ENCODE assay signal across 21 mouse cellular contexts in genomic region chr7:28966751-28967505, GRCm38 (mm10). TPM values are rescaled to one million over a fixed set of nuclear protein-coding genes. Genes with fewer than 3 reads are reported as not detected.
DNase-seq lines count a peak whose midpoint lies in the region; ATAC-seq and TF ChIP-seq lines count a peak whose summit lies in the region.
"Had no signal": no experiment of that assay in that cellular context is flagged by ENCODE, and none has a peak within 500 bp of the region (broad histone marks: within the 10 kb centered on the region; RNA-seq: fewer than 3 reads in every experiment).

No protein-coding gene starts in this region.

- H3K79me2 ChIP-seq in heart, adult 2 months (replicated peaks; ENCODE audit: control insufficient read depth, insufficient read depth, low read length) = peaks cover under 1% of the 10 kb centered on the region; the same call in 1 of the 2 replicates

- intact Hi-C loops in gastrocnemius, adult 2 months (cut with DNase I) = no loop called here
- intact Hi-C loops in gastrocnemius, postnatal 14 days (cut with DNase I; ENCODE audit: low total_unique reads) = loop anchor here (5.0 kb wide), 1 partner anchor 50 kb away; no protein-coding TSS in a partner anchor
- intact Hi-C loops in heart, adult 2 months (cut with DNase I) = no loop called here

- H3K9ac ChIP-seq in heart, postnatal 0 days (replicated peaks; ENCODE audit: low read depth, low read length) = no peak overlapping the region
- H3K9ac ChIP-seq in heart, adult 2 months (ENCODE audit: low read depth, low read length) = no peak overlapping the region
- H3K9ac ChIP-seq in ES-E14 (ENCODE audit: insufficient read depth, low read depth, low read length, poor library complexity, severe bottlenecking) = peak overlapping the region; percentile 71
- H3K9ac ChIP-seq: hindbrain, embryonic 13.5 days; lung, embryonic 14.5 days; midbrain, embryonic 15.5 days had no signal

- H3K4me3 ChIP-seq in gastrocnemius, adult 2 months = no peak overlapping the region
- H3K4me3 ChIP-seq in heart, postnatal 0 days (ENCODE audit: low read depth, low read length) = no peak overlapping the region
- no peak overlapping the region for H3K4me3 ChIP-seq in heart, adult 2 months
- peak overlapping the region; percentile 52 for H3K4me3 ChIP-seq in E14TG2a.4 (replicated peaks; ENCODE audit: low read length)
- peak overlapping the region in 1 of 2 experiments; percentile 37; a peak in 2 of 4 replicates for H3K4me3 ChIP-seq in ES-E14 (ENCODE audit: insufficient read depth in 1 of 2, low read depth in 1 of 2, low read length in 2 of 2, poor library complexity in 1 of 2, severe bottlenecking in 1 of 2)
- H3K4me3 ChIP-seq: hindbrain, embryonic 13.5 days; midbrain, embryonic 15.5 days; myocyte had no signal

- H3K36me3 ChIP-seq in heart, postnatal 0 days (replicated peaks; ENCODE audit: control insufficient read depth, insufficient read depth, low read length) = peaks cover 8% of the 10 kb centered on the region; the same call in 1 of the 2 replicates
- H3K36me3 ChIP-seq in heart, adult 2 months (ENCODE audit: control insufficient read depth, insufficient read depth, low read length) = no peaks in the 10 kb centered on the region
- H3K36me3 ChIP-seq in E14TG2a.4 (ENCODE audit: insufficient read depth, low read length) = peaks cover 32% of the 10 kb centered on the region
- peaks cover 18% of the 10 kb centered on the region for H3K36me3 ChIP-seq in ES-E14 (ENCODE audit: control insufficient read depth, insufficient read depth, low read length, poor library complexity, severe bottlenecking)

- no peak for TF ChIP-seq POLR2A in heart, adult 2 months (IDR thresholded peaks at IDR 0.05; ENCODE audit: insufficient read depth, low read depth, low read length)

- H3K27me3 ChIP-seq in heart, postnatal 0 days (ENCODE audit: control insufficient read depth, insufficient read depth, low read length) = no peaks in the 10 kb centered on the region
- no peaks in the 10 kb centered on the region for H3K27me3 ChIP-seq in heart, adult 2 months (ENCODE audit: control insufficient read depth, insufficient read depth, low read length)
- H3K27me3 ChIP-seq in E14TG2a.4 (ENCODE audit: insufficient read depth, low read length) = no peaks in the 10 kb centered on the region
- H3K27me3 ChIP-seq: hindbrain, embryonic 13.5 days; midbrain, embryonic 15.5 days; Patski had no signal

- no peak for ATAC-seq in heart, postnatal 0 days (ENCODE audit: insufficient read depth, low read depth)
- ATAC-seq: inflammation-experienced regulatory T-cells, adult 6 months; midbrain, embryonic 15.5 days; Patski had no signal

- no peak for TF ChIP-seq CTCF in gastrocnemius, adult 2 months (IDR thresholded peaks at IDR 0.05)
- TF ChIP-seq CTCF in heart, postnatal 0 days (IDR thresholded peaks at IDR 0.05; ENCODE audit: low read depth) = no peak
- no peak for TF ChIP-seq CTCF in heart, adult 2 months (IDR thresholded peaks at IDR 0.05)
- no peak for TF ChIP-seq CTCF in E14TG2a.4 (conservative IDR thresholded peaks at IDR 0.05; ENCODE audit: low read length)

- H3K4me1 ChIP-seq in heart, postnatal 0 days (ENCODE audit: control insufficient read depth, insufficient read depth) = peaks cover 10% of the 10 kb centered on the region
- peaks cover 6% of the 10 kb centered on the region for H3K4me1 ChIP-seq in heart, adult 2 months (ENCODE audit: control insufficient read depth, insufficient read depth, low read length)
- H3K4me1 ChIP-seq in E14TG2a.4 (replicated peaks; ENCODE audit: low read depth, low read length) (peaks cover 89% of the 10 kb centered on the region), ES-E14 (ENCODE audit: control insufficient read depth in 2 of 2, insufficient read depth in 2 of 2, low read length in 2 of 2, poor library complexity in 1 of 2) (peaks cover 26 to 36% of the 10 kb centered on the region in 2 experiments)

- in situ Hi-C loops in ES-E14 (cut with MboI; ENCODE audit: low sequenced_read_pairs in 2 of 2, unreplicated experiment in 2 of 2) = no loop called here

- no peak for DNase-seq in gastrocnemius, adult 2 months
- no peak for DNase-seq in gastrocnemius, postnatal 14 days
- DNase-seq in heart, postnatal 0 days (ENCODE audit: low spot score) = no peak
- no peak for DNase-seq in heart, adult 2 months
- DNase-seq in ES-E14 (ENCODE audit: low read depth, low spot score) = no peak
- DNase-seq in frontal cortex, adult 2 months (ENCODE audit: extremely low spot score in 1 of 2, low spot score in 1 of 2) = no peak
- DNase-seq in embryo, embryonic 9.5 days (ENCODE audit: extremely low spot score) = no peak
- DNase-seq: B cell, adult 2 months; cerebellum, adult 11 months; cerebellum, postnatal 14 days; lung, embryonic 14.5 days; lung, postnatal 36 days; thymus, postnatal 25 days had no signal

- WGBS in heart, postnatal 0 days = 65% methylated on average over 4 of the region's 4 CpGs
- WGBS in heart, adult 2 months = 54% methylated on average over 4 of the region's 4 CpGs

- H3K4me2 ChIP-seq in heart, postnatal 0 days (ENCODE audit: low read depth, low read length) = no peak overlapping the region
- H3K4me2 ChIP-seq: heart, embryonic 11.5 days; hindbrain, embryonic 13.5 days; liver, embryonic 11.5 days; lung, embryonic 14.5 days; midbrain, embryonic 15.5 days had no signal

- no peaks in the 10 kb centered on the region for H3K9me3 ChIP-seq in heart, postnatal 0 days (replicated peaks; ENCODE audit: control insufficient read depth, low read length)
- H3K9me3 ChIP-seq in E14TG2a.4 (ENCODE audit: low read length) (no peaks in the 10 kb centered on the region), ES-E14 (ENCODE audit: control insufficient read depth, insufficient read depth, low read depth, low read length) (no peaks in the 10 kb centered on the region)
- H3K9me3 ChIP-seq: hindbrain, embryonic 13.5 days; midbrain, embryonic 15.5 days had no signal

- peak overlapping the region; percentile 49; the same call in 1 of the 2 replicates for H3K27ac ChIP-seq in gastrocnemius, adult 2 months
- peak overlapping the region; percentile 30; the same call in 1 of the 2 replicates for H3K27ac ChIP-seq in heart, postnatal 0 days (ENCODE audit: low read depth)
- H3K27ac ChIP-seq in heart, adult 2 months = no peak overlapping the region; the same call in 1 of the 2 replicates
- H3K27ac ChIP-seq in ES-E14 (ENCODE audit: insufficient read depth, low read depth, low read length, poor library complexity, severe bottlenecking) = peak overlapping the region; percentile 99
- H3K27ac ChIP-seq: hindbrain, embryonic 13.5 days; midbrain, embryonic 15.5 days had no signal

- TF ChIP-seq EP300 in heart, postnatal 0 days (IDR thresholded peaks at IDR 0.05; ENCODE audit: low read depth) = no peak
- TF ChIP-seq EP300 in heart, adult 2 months (IDR thresholded peaks at IDR 0.05; ENCODE audit: insufficient read depth, low read depth, low read length) = no peak

TF ChIP-seq in ES-E14, 5 proteins besides CTCF, POLR2A, EP300 and RAD21:
- TF ChIP-seq CHD2 (IDR thresholded peaks at IDR 0.05; ENCODE audit: low read depth, low read length) (no peak), MAFK (IDR thresholded peaks at IDR 0.05; ENCODE audit: insufficient read depth, low read depth, low read length) (no peak), ZNF384 (IDR thresholded peaks at IDR 0.05; ENCODE audit: low read depth, low read length) (no peak), HCFC1 (IDR thresholded peaks at IDR 0.05; ENCODE audit: borderline replicate concordance, insufficient read depth, low read length) (no peak), ZC3H11A (IDR thresholded peaks at IDR 0.05; ENCODE audit: borderline replicate concordance, low read depth, low read length) (no peak)
TF ChIP-seq in ES-E14: peak in this region for 0.

RNA-seq across cellular contexts. Expression of gene Actn4, which starts 4.8 kb away (rescaled TPM):
- total RNA-seq in gastrocnemius, adult 2 months (2021) = 10 to 100 TPM; 27.1 to 40.2 TPM
- 10 to 100 TPM; 68.1 to 85.9 TPM for total RNA-seq in gastrocnemius, postnatal 14 days (2021)
- 120 and 139 TPM in 2 replicates for total RNA-seq in heart, postnatal 0 days (2014; rRNA removed; ENCODE audit: low replicate concordance)
- polyA plus RNA-seq in heart, postnatal 0 days (2015; fragmentation: Nextera tagmentation; extraction: Ambion mirVana) = 135 and 171 TPM in 2 replicates
- 10 to 100 TPM; 66.1 to 85.7 TPM for total RNA-seq in heart, adult 2 months (2021)
- polyA plus RNA-seq in heart, adult 2 months (2012; rRNA removed) = 123 and 132 TPM in 2 replicates
- total RNA-seq in ES-E14 (2012; rRNA removed) = 566 and 627 TPM in 2 replicates
- polyA plus RNA-seq in frontal cortex, adult 2 months (2012; rRNA removed) = 214 and 220 TPM in 2 replicates

RNA-seq across cellular contexts. Expression of gene Eif3k, which starts 14.7 kb away (rescaled TPM):
- total RNA-seq in gastrocnemius, adult 2 months (2021) = 100 to 1,000 TPM; 122 to 141 TPM
- total RNA-seq in gastrocnemius, postnatal 14 days (2021) = 100 to 1,000 TPM; 142 to 147 TPM
- 366 and 476 TPM in 2 replicates for total RNA-seq in heart, postnatal 0 days (2014; rRNA removed; ENCODE audit: low replicate concordance)
- polyA plus RNA-seq in heart, postnatal 0 days (2015; fragmentation: Nextera tagmentation; extraction: Ambion mirVana) = 261 and 264 TPM in 2 replicates
- total RNA-seq in heart, adult 2 months (2021) = 100 to 1,000 TPM; 156 to 177 TPM
- 221 and 283 TPM in 2 replicates for polyA plus RNA-seq in heart, adult 2 months (2012; rRNA removed)
- 474 and 500 TPM in 2 replicates for total RNA-seq in ES-E14 (2012; rRNA removed)
- polyA plus RNA-seq in frontal cortex, adult 2 months (2012; rRNA removed) = 311 and 352 TPM in 2 replicates

RNA-seq across cellular contexts. Expression of gene Map4k1, which starts 14.9 kb away (rescaled TPM):
- under 1 TPM; 0.25 to 0.33 TPM for total RNA-seq in gastrocnemius, adult 2 months (2021)
- 1 to 10 TPM in 1 of 2 experiments, under 1 TPM in 1; 0.71 to 1.2 TPM for total RNA-seq in gastrocnemius, postnatal 14 days (2021)
- 0.15 TPM in 1 of 2 replicates, not detected in the other for total RNA-seq in heart, postnatal 0 days (2014; rRNA removed; ENCODE audit: low replicate concordance)
- 1.4 and 1.8 TPM in 2 replicates for polyA plus RNA-seq in heart, postnatal 0 days (2015; fragmentation: Nextera tagmentation; extraction: Ambion mirVana)
- 1 to 10 TPM in 1 of 2 experiments, under 1 TPM in 1; 0.91 to 1.1 TPM for total RNA-seq in heart, adult 2 months (2021)
- polyA plus RNA-seq in heart, adult 2 months (2012; rRNA removed) = 2.7 and 3.4 TPM in 2 replicates
- total RNA-seq in ES-E14 (2012; rRNA removed) = 14.8 and 15.6 TPM in 2 replicates
- polyA plus RNA-seq in frontal cortex, adult 2 months (2012; rRNA removed) = 3.1 and 3.8 TPM in 2 replicates
